Mouse (Mus musculus) lung, adult 2 months (tissue): ENCODE results near the gene Ten1.

Experiments used
- CTCF ChIP-seq: fragments of 200-500 bp; IDR thresholded peaks from 2 replicates; pipeline ENCODE4 v1.5.1; 2011; ENCODE audit warnings: mild to moderate bottlenecking, low read length, control low read depth; ENCODE audit not compliant: insufficient read depth
- POLR2A ChIP-seq: fragments of 200-500 bp; IDR thresholded peaks from 2 replicates; pipeline ENCODE4 v1.6.1; 2011; ENCODE audit warnings: low read depth, mild to moderate bottlenecking, control low read depth, low read length, borderline replicate concordance; ENCODE audit errors: extremely low read depth

DNA sequence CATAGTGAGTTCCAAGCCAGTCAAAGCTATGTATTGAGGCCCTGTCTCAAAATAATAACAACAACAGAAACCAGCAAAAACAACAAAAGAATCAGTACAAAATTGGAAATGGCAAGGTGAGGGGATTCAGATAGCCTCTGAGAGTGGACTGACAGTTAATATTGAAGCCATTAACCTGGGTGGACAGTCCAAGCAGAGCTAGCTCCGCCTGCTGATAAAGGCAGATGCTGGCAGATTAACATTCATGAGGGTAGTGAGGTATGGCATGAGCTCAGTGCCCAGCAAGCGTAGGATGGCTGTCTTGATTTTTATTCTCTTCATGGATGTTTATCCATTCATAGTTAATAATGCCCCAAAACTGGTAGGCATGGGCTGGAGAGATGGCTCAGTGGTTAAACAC, 2.5 kb downstream of the Ten1 start:
- TF ChIP-seq CTCF (no peak), POLR2A (no peak)
